Mouse (Mus musculus) kidney, embryonic 14.5 days (tissue): ENCODE results near the gene Htt. TPM values are rescaled to one million over a fixed set of nuclear protein-coding genes. Genes with fewer than 3 reads are reported as not detected.

Source experiments
- ATAC-seq: fragments of 200-750 bp; cut with Nextera tagmentation; 2 replicates; pipeline ENCODE4 v1.8.0; 2017; ENCODE audit warnings: moderate number of reproducible peaks, mild to moderate bottlenecking, moderate TSS enrichment, moderate library complexity; ENCODE audit not compliant: low FRiP score, low TSS enrichment
- H3K27ac ChIP-seq: fragments of 300-500 bp; sonication (generic); 2 replicates; pipeline ENCODE4 v1.5.1; 2014; ENCODE audit warnings: low read depth, mild to moderate bottlenecking, low read length, moderate library complexity, mixed read lengths
- H3K27me3 ChIP-seq: fragments of 300-500 bp; sonication (generic); 2 replicates; pipeline ENCODE4 v1.6.1; 2014; ENCODE audit warnings: mild to moderate bottlenecking, low read length; ENCODE audit not compliant: control insufficient read depth, insufficient read depth
- H3K36me3 ChIP-seq: fragments of 300-500 bp; sonication (generic); 2 replicates; pipeline ENCODE4 v1.6.1; 2014; ENCODE audit warnings: low read length, mixed read lengths; ENCODE audit not compliant: control insufficient read depth, insufficient read depth
- H3K4me1 ChIP-seq: fragments of 300-500 bp; sonication (generic); 2 replicates; pipeline ENCODE4 v1.6.1; 2014; ENCODE audit warnings: low read length, mixed read lengths; ENCODE audit not compliant: control insufficient read depth, insufficient read depth
- H3K4me2 ChIP-seq: fragments of 300-500 bp; sonication (generic); replicated peaks from 2 replicates; pipeline ENCODE4 v1.6.1; 2014; ENCODE audit warnings: low read depth, mild to moderate bottlenecking, low read length
- H3K4me3 ChIP-seq: fragments of 300-500 bp; sonication (generic); 2 replicates; pipeline ENCODE4 v1.5.1; 2014; ENCODE audit warnings: mild to moderate bottlenecking, low read length
- H3K9ac ChIP-seq: fragments of 300-500 bp; sonication (generic); 2 replicates; pipeline ENCODE4 v1.6.1; 2014; ENCODE audit warnings: low read depth, mild to moderate bottlenecking, low read length, moderate library complexity
- H3K9me3 ChIP-seq: fragments of 300-500 bp; sonication (generic); 2 replicates; pipeline ENCODE4 v1.6.1; 2016; ENCODE audit warnings: low read length; ENCODE audit not compliant: control insufficient read depth
- WGBS: fragments of 180-500 bp; shearing (Covaris S2); extraction: QIAGEN DNeasy Blood & Tissue Kit; methylation state at CpG from one replicate; pipeline ENCODE4 v1.1.7; 2014; 5-methylcytosine and 5-hydroxymethylcytosine counted together
- polyA plus RNA-seq: library from polyadenylated mRNA; unstranded; fragments of >200 nt; fragmentation: Nextera tagmentation; extraction: Ambion mirVana; gene quantifications from 2 replicates; pipeline ENCODE4 v1.2.1, GENCODE M21; 2014

Htt gene
- polyA plus RNA-seq, 1 experiment from 2014 or later, result 21.4 TPM

- H3K9me3 ChIP-seq, result no peaks in the 10 kb centered on the region
- H3K4me2 ChIP-seq, result no peak overlapping the region
- ATAC-seq, result no peak
- no peak overlapping the region for H3K9ac ChIP-seq
- H3K27me3 ChIP-seq, result no peaks in the 10 kb centered on the region
- H3K4me3 ChIP-seq, result no peak overlapping the region
- H3K36me3 ChIP-seq, result peaks cover 88% of the 10 kb centered on the region
- H3K4me1 ChIP-seq, result no peaks in the 10 kb centered on the region
- no peak overlapping the region for H3K27ac ChIP-seq
These were observed 142.9 kb downstream of the Htt start for GRCm38 (mm10) chr5:34904412-34904811.

- peaks cover 71% of the 10 kb centered on the region for H3K36me3 ChIP-seq
- ATAC-seq, result no peak
These were observed 145.7 kb downstream of the Htt start for GRCm38 (mm10) chr5:34907230-34907629.

GRCm38 (mm10) chr5:34907910-34908725 is 146.6 kb downstream of the Htt start, which contains the start of gene Msantd1:
TSS of gene Msantd1 (plus strand) at chr5:34908012.
- no peaks in the 10 kb centered on the region for H3K9me3 ChIP-seq
- no peaks in the 10 kb centered on the region for H3K27me3 ChIP-seq
- no peak within 1 kb of the TSS for H3K4me3 ChIP-seq
- no peak within 1 kb of the TSS for H3K9ac ChIP-seq
- no peak for ATAC-seq
- WGBS, result 76% methylated on average over 6 of the region's 6 CpGs
- no peaks in the 10 kb centered on the region for H3K4me1 ChIP-seq
- no peak within 1 kb of the TSS for H3K4me2 ChIP-seq
- H3K27ac ChIP-seq, result no peak within 1 kb of the TSS
- H3K36me3 ChIP-seq, result peaks cover 62% of the 10 kb centered on the region

More at GRCm38 (mm10) chr5:34907230-34907629, 145.7 kb downstream of the Htt start:
- no peak overlapping the region for H3K4me2 ChIP-seq
- H3K4me1 ChIP-seq, result no peaks in the 10 kb centered on the region
- 97% methylated on average over 4 of the region's 4 CpGs for WGBS
- no peaks in the 10 kb centered on the region for H3K9me3 ChIP-seq
- no peak overlapping the region for H3K4me3 ChIP-seq
- H3K27me3 ChIP-seq, result no peaks in the 10 kb centered on the region
- H3K27ac ChIP-seq, result no peak overlapping the region
- H3K9ac ChIP-seq, result no peak overlapping the region

- Histone ChIP-seq H3K27ac (no peak overlapping the region), H3K36me3 (peaks cover 58% of the 10 kb centered on the region), H3K9me3 (no peaks in the 10 kb centered on the region), H3K4me2 (no peak overlapping the region), H3K27me3 (no peaks in the 10 kb centered on the region), H3K9ac (no peak overlapping the region), H3K4me3 (no peak overlapping the region), H3K4me1 (no peaks in the 10 kb centered on the region)
- WGBS, result 83% methylated on average over 9 of the region's 9 CpGs
- ATAC-seq, result no peak
These were observed 147.4 kb downstream of the Htt start for GRCm38 (mm10) chr5:34908726-34909633.

GRCm38 (mm10) chr5:34909634-34910503 is 148.3 kb downstream of the Htt start:
- 97% methylated on average over 1 of the region's 1 CpGs for WGBS
- H3K27me3 ChIP-seq, result no peaks in the 10 kb centered on the region
- H3K9me3 ChIP-seq, result no peaks in the 10 kb centered on the region
- no peak overlapping the region for H3K9ac ChIP-seq
- no peak for ATAC-seq
- no peak overlapping the region for H3K4me2 ChIP-seq
- H3K4me3 ChIP-seq, result no peak overlapping the region
- no peak overlapping the region for H3K27ac ChIP-seq
- H3K4me1 ChIP-seq, result no peaks in the 10 kb centered on the region
- H3K36me3 ChIP-seq, result peaks cover 49% of the 10 kb centered on the region

DNA sequence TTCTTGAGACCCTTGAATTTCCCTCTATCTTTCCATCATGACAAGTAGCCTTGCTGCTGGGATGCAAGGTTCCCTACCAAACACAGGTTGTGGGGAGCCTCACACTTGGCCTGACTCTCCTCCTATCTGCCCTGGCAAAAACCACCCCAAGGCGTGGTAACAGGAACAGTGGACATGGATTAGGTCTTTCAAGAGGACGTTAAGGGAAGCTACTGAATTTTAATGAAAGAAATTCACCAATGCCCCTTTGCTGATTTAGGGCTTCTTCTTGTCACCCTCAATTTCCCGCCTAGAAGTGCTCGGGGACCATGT is 148.9 kb downstream of the Htt start:
- Histone ChIP-seq H3K4me2 (no peak overlapping the region), H3K9me3 (no peaks in the 10 kb centered on the region), H3K36me3 (peaks cover 43% of the 10 kb centered on the region), H3K4me1 (no peaks in the 10 kb centered on the region), H3K4me3 (no peak overlapping the region), H3K27ac (no peak overlapping the region), H3K27me3 (no peaks in the 10 kb centered on the region), H3K9ac (no peak overlapping the region)
- WGBS, result 87% methylated on average over 4 of the region's 4 CpGs
- no peak for ATAC-seq

DNA sequence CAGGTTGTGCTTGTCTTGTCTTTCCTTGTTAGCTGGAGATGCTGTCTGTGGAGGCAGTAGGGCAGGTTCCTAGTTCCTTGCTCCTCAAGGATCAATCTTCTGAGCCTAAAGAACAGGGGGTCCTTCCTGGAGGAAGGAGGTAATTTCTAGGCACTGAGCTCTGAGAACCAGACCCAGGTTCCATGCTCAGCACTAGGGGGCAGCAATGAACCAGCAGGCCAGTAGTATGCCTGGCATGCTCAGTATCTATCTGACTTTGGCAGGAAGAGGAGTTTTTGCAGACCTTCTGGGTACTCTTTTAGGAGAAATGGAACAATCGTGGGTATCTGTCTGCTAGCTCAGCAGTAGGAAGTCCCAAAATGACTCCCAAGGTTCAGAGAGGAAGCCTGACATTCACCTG is 154.3 kb downstream of the Htt start:
- no peak overlapping the region for H3K9ac ChIP-seq
- 0 out of 2 replicates have a peak, but pooled peaks have one; percentile 63 for ATAC-seq
- no peak overlapping the region for H3K4me3 ChIP-seq
- H3K36me3 ChIP-seq, result no peaks in the 10 kb centered on the region
- H3K27ac ChIP-seq, result no peak overlapping the region
- no peaks in the 10 kb centered on the region for H3K27me3 ChIP-seq
- no peaks in the 10 kb centered on the region for H3K4me1 ChIP-seq
- 24% methylated on average over 1 of the region's 1 CpGs for WGBS
- H3K9me3 ChIP-seq, result no peaks in the 10 kb centered on the region
- no peak overlapping the region for H3K4me2 ChIP-seq

DNA sequence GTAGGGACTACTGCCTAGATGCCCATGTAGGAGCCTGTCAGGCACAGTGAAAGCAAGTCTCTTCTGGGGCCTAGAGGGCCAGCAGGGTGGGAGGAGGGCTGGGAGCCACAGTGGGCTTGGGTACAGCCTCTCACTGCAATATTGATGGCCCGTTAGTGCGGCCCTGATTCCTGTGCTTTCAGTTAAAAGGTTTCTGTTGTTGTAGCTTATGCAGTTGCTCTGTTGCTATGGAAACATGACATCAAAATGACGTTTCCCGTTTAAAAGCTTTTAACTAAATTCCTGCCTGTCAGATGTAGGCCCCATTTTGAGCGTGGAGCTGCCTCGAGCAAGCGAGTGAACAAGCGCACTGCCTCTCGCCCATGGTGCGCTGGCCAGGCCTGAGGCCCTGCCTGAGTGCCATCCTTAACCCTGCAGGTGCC is 155.7 kb downstream of the Htt start:
- Histone ChIP-seq H3K4me3 (no peak overlapping the region), H3K9me3 (no peaks in the 10 kb centered on the region), H3K27ac (no peak overlapping the region), H3K4me1 (no peaks in the 10 kb centered on the region), H3K4me2 (no peak overlapping the region), H3K36me3 (no peaks in the 10 kb centered on the region), H3K9ac (no peak overlapping the region), H3K27me3 (no peaks in the 10 kb centered on the region)
- no peak for ATAC-seq
- WGBS, result 66% methylated on average over 10 of the region's 10 CpGs
